Mouse (Mus musculus) megakaryocyte, embryonic 14.5 days (primary cell): ENCODE results near the gene Efr3b.

Experiments
- FLI1 ChIP-seq: IDR thresholded peaks from 2 replicates; pipeline ENCODE4 v1.6.1; 2012; ENCODE audit warnings: low read length, inconsistent platforms, mixed read lengths
- GATA1 ChIP-seq: IDR thresholded peaks from 3 replicates; pipeline ENCODE4 v1.6.1; 2012; ENCODE audit warnings: mixed read lengths, low read length, inconsistent platforms, borderline replicate concordance

- TF ChIP-seq FLI1 (no peak), GATA1 (no peak)
Measured at GRCm38 (mm10) chr12:4016321-4016720, 22.4 kb downstream of the Efr3b start.
